Mouse (Mus musculus) lung, embryonic 16.5 days (tissue): ENCODE measurements at regions not wholly inside any gene's neighbourhood (a gene's known extent, or its start where the extent isn't known, plus 50 kb on each side); places are given as distances from the start of the nearest gene placed in this dataset.
A peak's percentile ranks its signal among the peaks of the same experiment; 100 is the strongest.

ENCODE experiments used
- ATAC-seq: fragments of 200-750 bp; cut with Nextera tagmentation; 2 replicates; pipeline ENCODE4 v1.8.0; 2017; ENCODE audit warnings: low read depth, mild to moderate bottlenecking, moderate library complexity
- H3K27ac ChIP-seq: fragments of 300-500 bp; sonication (generic); 2 replicates; pipeline ENCODE4 v1.5.1; 2014; ENCODE audit warnings: mild to moderate bottlenecking, control low read depth, low read length
- H3K27me3 ChIP-seq: fragments of 300-500 bp; sonication (generic); 2 replicates; pipeline ENCODE4 v1.6.1; 2014; ENCODE audit warnings: low read depth, low read length, mixed read lengths; ENCODE audit not compliant: control insufficient read depth, insufficient read depth
- H3K36me3 ChIP-seq: fragments of 300-500 bp; sonication (generic); 2 replicates; pipeline ENCODE4 v1.6.1; 2014; ENCODE audit warnings: low read length; ENCODE audit not compliant: control insufficient read depth, insufficient read depth
- H3K4me1 ChIP-seq: fragments of 300-500 bp; sonication (generic); replicated peaks from 2 replicates; pipeline ENCODE4 v1.6.1; 2014; ENCODE audit warnings: low read length, mixed read lengths; ENCODE audit not compliant: control insufficient read depth, insufficient read depth
- H3K4me2 ChIP-seq: fragments of 300-500 bp; sonication (generic); 2 replicates; pipeline ENCODE4 v1.6.1; 2014; ENCODE audit warnings: low read depth, low read length, control low read depth
- H3K4me3 ChIP-seq: fragments of 300-500 bp; sonication (generic); 2 replicates; pipeline ENCODE4 v1.5.1; 2014; ENCODE audit warnings: mild to moderate bottlenecking, low read length, control low read depth
- H3K9ac ChIP-seq: fragments of 300-500 bp; sonication (generic); 2 replicates; pipeline ENCODE4 v1.6.1; 2014; ENCODE audit warnings: low read length, control low read depth
- H3K9me3 ChIP-seq: fragments of 300-500 bp; sonication (generic); 2 replicates; pipeline ENCODE4 v1.6.1; 2016; ENCODE audit warnings: low read length; ENCODE audit not compliant: control insufficient read depth
- WGBS: fragments of 180-500 bp; shearing (Covaris S2); extraction: QIAGEN DNeasy Blood & Tissue Kit; methylation state at CpG from one replicate; pipeline ENCODE4 v1.1.7; 2014; 5-methylcytosine and 5-hydroxymethylcytosine counted together

- H3K27me3 ChIP-seq, result no peaks in the 10 kb centered on the region
- 92% methylated on average over 7 of the region's 7 CpGs for WGBS
- H3K36me3 ChIP-seq, result no peaks in the 10 kb centered on the region
- H3K9me3 ChIP-seq, result no peaks in the 10 kb centered on the region
- no peak for ATAC-seq
- no peak overlapping the region for H3K9ac ChIP-seq
- H3K4me1 ChIP-seq, result no peaks in the 10 kb centered on the region
- H3K4me3 ChIP-seq, result no peak overlapping the region
- no peak overlapping the region for H3K4me2 ChIP-seq
- H3K27ac ChIP-seq, result no peak overlapping the region
These were observed 189.9 kb downstream of the Spry2 start for GRCm38 (mm10) chr14:105706756-105707155.

- 19% methylated on average over 1 of the region's 1 CpGs for WGBS
- ATAC-seq, result no peak
- Histone ChIP-seq H3K36me3 (no peaks in the 10 kb centered on the region), H3K4me2 (no peak overlapping the region), H3K4me3 (no peak overlapping the region), H3K4me1 (no peaks in the 10 kb centered on the region), H3K9me3 (no peaks in the 10 kb centered on the region), H3K27ac (no peak overlapping the region), H3K9ac (no peak overlapping the region), H3K27me3 (no peaks in the 10 kb centered on the region)
These were observed 198.0 kb downstream of the Spry2 start for GRCm38 (mm10) chr14:105698616-105699015.

GRCm38 (mm10) chr14:105698086-105698485, 198.5 kb downstream of the Spry2 start:
- ATAC-seq, result no peak
- Histone ChIP-seq H3K4me2 (no peak overlapping the region), H3K27me3 (no peaks in the 10 kb centered on the region), H3K9me3 (no peaks in the 10 kb centered on the region), H3K4me1 (no peaks in the 10 kb centered on the region), H3K9ac (no peak overlapping the region), H3K27ac (no peak overlapping the region), H3K36me3 (no peaks in the 10 kb centered on the region), H3K4me3 (no peak overlapping the region)
- WGBS, result 89% methylated on average over 1 of the region's 1 CpGs

GRCm38 (mm10) chr14:105697398-105697797, 199.2 kb downstream of the Spry2 start:
- ATAC-seq, result no peak

GRCm38 (mm10) chr14:105694969-105695368, 201.7 kb downstream of the Spry2 start:
- no peak for ATAC-seq
- no peak overlapping the region for H3K4me3 ChIP-seq
- H3K27me3 ChIP-seq, result no peaks in the 10 kb centered on the region
- H3K36me3 ChIP-seq, result no peaks in the 10 kb centered on the region
- H3K4me1 ChIP-seq, result no peaks in the 10 kb centered on the region
- no peak overlapping the region for H3K4me2 ChIP-seq
- no peak overlapping the region for H3K9ac ChIP-seq
- H3K9me3 ChIP-seq, result no peaks in the 10 kb centered on the region
- no peak overlapping the region for H3K27ac ChIP-seq

More at GRCm38 (mm10) chr14:105697398-105697797, 199.2 kb downstream of the Spry2 start:
- Histone ChIP-seq H3K9ac (no peak overlapping the region), H3K4me3 (no peak overlapping the region), H3K4me2 (no peak overlapping the region), H3K9me3 (no peaks in the 10 kb centered on the region), H3K27me3 (no peaks in the 10 kb centered on the region), H3K27ac (no peak overlapping the region), H3K36me3 (no peaks in the 10 kb centered on the region), H3K4me1 (no peaks in the 10 kb centered on the region)
- WGBS, result 77% methylated on average over 13 of the region's 13 CpGs

- Histone ChIP-seq H3K9ac (no peak overlapping the region), H3K27ac (no peak overlapping the region), H3K9me3 (no peaks in the 10 kb centered on the region), H3K36me3 (no peaks in the 10 kb centered on the region), H3K4me2 (no peak overlapping the region), H3K27me3 (no peaks in the 10 kb centered on the region), H3K4me1 (no peaks in the 10 kb centered on the region), H3K4me3 (no peak overlapping the region)
- 79% methylated on average over 4 of the region's 4 CpGs for WGBS
- ATAC-seq, result no peak
These were observed 202.9 kb downstream of the Spry2 start for GRCm38 (mm10) chr14:105693713-105694112.

GRCm38 (mm10) chr14:105684826-105685465, 211.7 kb downstream of the Spry2 start:
- Histone ChIP-seq H3K9ac (no peak overlapping the region), H3K36me3 (no peaks in the 10 kb centered on the region), H3K4me1 (0 out of 2 replicates have a peak, but pooled peaks cover 2% of the 10 kb centered on the region), H3K4me3 (no peak overlapping the region), H3K27ac (peak overlapping the region; percentile 58), H3K4me2 (no peak overlapping the region; the same call in 1 of the 2 replicates), H3K27me3 (no peaks in the 10 kb centered on the region), H3K9me3 (no peaks in the 10 kb centered on the region)
- peak; percentile 94 for ATAC-seq
- WGBS, result 47% methylated on average over 11 of the region's 11 CpGs

GRCm38 (mm10) chr14:105684329-105684728, 212.3 kb downstream of the Spry2 start:
- WGBS, result 64% methylated on average over 2 of the region's 2 CpGs
- peak overlapping the region; percentile 58 for H3K27ac ChIP-seq
- no peak for ATAC-seq
- no peak overlapping the region for H3K9ac ChIP-seq
- H3K9me3 ChIP-seq, result no peaks in the 10 kb centered on the region
- no peak overlapping the region for H3K4me3 ChIP-seq
- 0 out of 2 replicates have a peak, but pooled peaks cover 2% of the 10 kb centered on the region for H3K4me1 ChIP-seq
- no peaks in the 10 kb centered on the region for H3K36me3 ChIP-seq
- H3K27me3 ChIP-seq, result no peaks in the 10 kb centered on the region
- H3K4me2 ChIP-seq, result no peak overlapping the region

GRCm38 (mm10) chr14:105676646-105676930, 220.0 kb downstream of the Spry2 start:
- Histone ChIP-seq H3K27ac (no peak overlapping the region), H3K9me3 (no peaks in the 10 kb centered on the region), H3K4me1 (no peaks in the 10 kb centered on the region), H3K4me3 (no peak overlapping the region), H3K4me2 (no peak overlapping the region), H3K36me3 (no peaks in the 10 kb centered on the region), H3K9ac (no peak overlapping the region), H3K27me3 (no peaks in the 10 kb centered on the region)
- ATAC-seq, result no peak
- 25% methylated on average over 4 of the region's 4 CpGs for WGBS
